Mouse (Mus musculus) limb, embryonic 15.5 days (tissue): ENCODE results near the gene Mfsd10. TPM values are rescaled to one million over a fixed set of nuclear protein-coding genes. Genes with fewer than 3 reads are reported as not detected.

Source experiments
- ATAC-seq: fragments of 200-750 bp; cut with Nextera tagmentation; 2 replicates; pipeline ENCODE4 v1.8.0; 2017; ENCODE audit warnings: low read depth, moderate TSS enrichment; ENCODE audit not compliant: insufficient number of reproducible peaks, low FRiP score, low TSS enrichment
- H3K27ac ChIP-seq: fragments of 300-500 bp; sonication (generic); 2 replicates; pipeline ENCODE4 v1.5.1; 2015; ENCODE audit warnings: moderate library complexity, mild to moderate bottlenecking, inconsistent platforms
- H3K27me3 ChIP-seq: fragments of 300-500 bp; sonication (generic); 2 replicates; pipeline ENCODE4 v1.6.1; 2015; ENCODE audit warnings: inconsistent platforms
- H3K36me3 ChIP-seq: fragments of 300-500 bp; sonication (generic); 2 replicates; pipeline ENCODE4 v1.6.1; 2015; ENCODE audit warnings: inconsistent platforms
- H3K4me1 ChIP-seq: fragments of 300-500 bp; sonication (generic); 2 replicates; pipeline ENCODE4 v1.6.1; 2015; ENCODE audit warnings: inconsistent platforms
- H3K4me2 ChIP-seq: fragments of 300-500 bp; sonication (generic); 2 replicates; pipeline ENCODE4 v1.6.1; 2015; ENCODE audit warnings: mild to moderate bottlenecking, inconsistent platforms
- H3K4me3 ChIP-seq: fragments of 300-500 bp; sonication (generic); 2 replicates; pipeline ENCODE4 v1.5.1; 2015; ENCODE audit warnings: mild to moderate bottlenecking, inconsistent platforms
- H3K9ac ChIP-seq: fragments of 300-500 bp; sonication (generic); 2 replicates; pipeline ENCODE4 v1.6.1; 2015; ENCODE audit warnings: inconsistent platforms
- H3K9me3 ChIP-seq: fragments of 300-500 bp; sonication (generic); 2 replicates; pipeline ENCODE4 v1.6.1; 2016; ENCODE audit warnings: inconsistent platforms
- WGBS: fragments of 180-500 bp; shearing (Covaris S2); methylation state at CpG from one replicate; pipeline ENCODE4 v1.1.7; 2015; 5-methylcytosine and 5-hydroxymethylcytosine counted together
- polyA plus RNA-seq: library from polyadenylated mRNA; unstranded; fragments of >200 nt; fragmentation: Nextera tagmentation; extraction: Ambion mirVana; gene quantifications from 2 replicates; pipeline ENCODE4 v1.2.1, GENCODE M21; 2015

Gene Mfsd10
- polyA plus RNA-seq, 1 experiment from 2014 or later = 148 TPM

GRCm38 (mm10) chr5:34642932-34643331 is 5.9 kb upstream of the Mfsd10 start:
- no peak overlapping the region for H3K27ac ChIP-seq
- no peak overlapping the region for H3K4me2 ChIP-seq
- no peaks in the 10 kb centered on the region for H3K27me3 ChIP-seq
- no peak overlapping the region for H3K4me3 ChIP-seq
- WGBS = 70% methylated on average over 5 of the region's 5 CpGs
- peaks cover 92% of the 10 kb centered on the region for H3K36me3 ChIP-seq
- no peaks in the 10 kb centered on the region for H3K9me3 ChIP-seq
- H3K9ac ChIP-seq = no peak overlapping the region
- ATAC-seq = no peak
- H3K4me1 ChIP-seq = no peaks in the 10 kb centered on the region

DNA sequence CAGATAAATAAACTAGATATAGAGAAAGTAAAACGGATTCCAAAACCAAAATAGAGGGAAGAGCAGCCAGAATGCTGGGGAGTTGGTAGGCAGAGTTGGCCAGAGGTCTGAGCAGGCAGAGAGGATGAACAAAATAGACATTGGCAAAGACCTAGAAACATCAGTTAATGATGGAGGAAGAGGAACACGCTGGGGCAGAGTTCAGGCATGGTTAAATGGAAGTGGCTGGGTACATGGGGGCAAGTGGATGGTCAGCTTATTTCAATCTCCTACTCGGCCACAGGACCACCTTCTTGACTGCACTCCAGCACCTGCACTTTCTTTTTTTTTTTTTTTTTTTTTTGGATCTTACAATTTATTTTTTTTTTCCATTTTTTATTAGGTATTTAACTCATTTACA is 5.0 kb upstream of the Mfsd10 start:
- Histone ChIP-seq H3K4me3 (no peak overlapping the region), H3K4me2 (no peak overlapping the region), H3K27me3 (no peaks in the 10 kb centered on the region), H3K9me3 (no peaks in the 10 kb centered on the region), H3K36me3 (peaks cover 89% of the 10 kb centered on the region), H3K4me1 (peaks cover 8% of the 10 kb centered on the region; the same call in 1 of the 2 replicates), H3K9ac (no peak overlapping the region), H3K27ac (no peak overlapping the region)
- 90% methylated on average over 3 of the region's 3 CpGs for WGBS
- ATAC-seq = no peak

GRCm38 (mm10) chr5:34637591-34638156 is 662 bp upstream of the Mfsd10 start:
- H3K4me1 ChIP-seq = peaks cover 32% of the 10 kb centered on the region
- peak overlapping the region; percentile 69 for H3K4me3 ChIP-seq
- H3K9me3 ChIP-seq = no peaks in the 10 kb centered on the region
- peak overlapping the region; percentile 89 for H3K4me2 ChIP-seq
- ATAC-seq = no peak
- peak overlapping the region; percentile 95; the same call in 1 of the 2 replicates for H3K27ac ChIP-seq
- peaks cover 76% of the 10 kb centered on the region for H3K36me3 ChIP-seq
- H3K27me3 ChIP-seq = no peaks in the 10 kb centered on the region
- WGBS = 73% methylated on average over 7 of the region's 7 CpGs
- H3K9ac ChIP-seq = peak overlapping the region; percentile 61; the same call in 1 of the 2 replicates

GRCm38 (mm10) chr5:34635665-34636192 is 1.3 kb downstream of the Mfsd10 start:
- 60% methylated on average over 10 of the region's 10 CpGs for WGBS
- peak overlapping the region; percentile 43 for H3K27ac ChIP-seq

GRCm38 (mm10) chr5:34634746-34635400 is 2.1 kb downstream of the Mfsd10 start:
- 91% methylated on average over 13 of the region's 13 CpGs for WGBS

More at GRCm38 (mm10) chr5:34635665-34636192, 1.3 kb downstream of the Mfsd10 start:
- H3K4me1 ChIP-seq = peaks cover 32% of the 10 kb centered on the region
- H3K9ac ChIP-seq = 0 out of 2 replicates have a peak overlapping the region, but pooled peaks have one; percentile 61
- H3K36me3 ChIP-seq = peaks cover 82% of the 10 kb centered on the region
- H3K4me3 ChIP-seq = peak overlapping the region; percentile 69
- no peaks in the 10 kb centered on the region for H3K9me3 ChIP-seq
- peak overlapping the region; percentile 89 for H3K4me2 ChIP-seq
- no peaks in the 10 kb centered on the region for H3K27me3 ChIP-seq
- ATAC-seq = no peak

DNA sequence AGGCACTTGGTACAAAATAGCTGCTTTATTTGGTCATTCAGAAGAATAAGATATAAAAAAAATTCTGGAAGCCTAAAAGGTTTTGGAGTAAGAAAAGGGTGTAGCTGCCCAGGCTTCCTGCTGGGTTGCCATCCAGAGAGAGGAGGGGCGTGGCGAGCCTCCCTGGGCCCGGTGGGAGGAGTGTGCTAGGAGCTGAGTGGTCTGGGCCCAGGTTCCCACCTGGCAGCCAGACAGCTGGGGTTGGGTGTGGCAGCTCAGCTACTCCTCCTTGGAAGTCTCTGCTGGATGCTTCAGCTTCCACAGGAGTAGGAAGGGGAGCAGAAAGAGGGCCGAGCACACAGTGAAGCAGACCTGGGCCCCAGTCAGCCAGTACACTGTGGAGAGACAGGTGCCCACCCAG is 3.4 kb downstream of the Mfsd10 start:
- H3K9ac ChIP-seq = no peak overlapping the region
- H3K4me2 ChIP-seq = no peak overlapping the region
- peaks cover 32% of the 10 kb centered on the region for H3K4me1 ChIP-seq
- H3K9me3 ChIP-seq = no peaks in the 10 kb centered on the region
- H3K27me3 ChIP-seq = no peaks in the 10 kb centered on the region
- H3K36me3 ChIP-seq = peaks cover 82% of the 10 kb centered on the region
- no peak for ATAC-seq
- WGBS = 51% methylated on average over 4 of the region's 4 CpGs
- H3K27ac ChIP-seq = peak overlapping the region; percentile 59
- no peak overlapping the region for H3K4me3 ChIP-seq

More at GRCm38 (mm10) chr5:34634746-34635400, 2.1 kb downstream of the Mfsd10 start:
- H3K9me3 ChIP-seq = no peaks in the 10 kb centered on the region
- H3K4me2 ChIP-seq = no peak overlapping the region
- 0 out of 2 replicates have a peak overlapping the region, but pooled peaks have one; percentile 7 for H3K9ac ChIP-seq
- no peak overlapping the region for H3K4me3 ChIP-seq
- peak overlapping the region; percentile 59; the same call in 1 of the 2 replicates for H3K27ac ChIP-seq
- H3K36me3 ChIP-seq = peaks cover 82% of the 10 kb centered on the region
- no peak for ATAC-seq
- no peaks in the 10 kb centered on the region for H3K27me3 ChIP-seq
- H3K4me1 ChIP-seq = peaks cover 32% of the 10 kb centered on the region

GRCm38 (mm10) chr5:34632996-34633395 is 4.0 kb downstream of the Mfsd10 start:
- H3K4me2 ChIP-seq = no peak overlapping the region
- H3K4me1 ChIP-seq = peaks cover 32% of the 10 kb centered on the region
- no peak overlapping the region for H3K4me3 ChIP-seq
- H3K9ac ChIP-seq = no peak overlapping the region
- H3K36me3 ChIP-seq = peaks cover 82% of the 10 kb centered on the region
- H3K9me3 ChIP-seq = no peaks in the 10 kb centered on the region
- no peak overlapping the region for H3K27ac ChIP-seq
- WGBS = 92% methylated on average over 2 of the region's 2 CpGs
- H3K27me3 ChIP-seq = no peaks in the 10 kb centered on the region
- ATAC-seq = no peak

GRCm38 (mm10) chr5:34609966-34610365 is 27.0 kb downstream of the Mfsd10 start:
- 91% methylated on average over 4 of the region's 4 CpGs for WGBS
- no peak for ATAC-seq
- H3K36me3 ChIP-seq = peaks cover 73% of the 10 kb centered on the region
- no peak overlapping the region for H3K4me2 ChIP-seq
- H3K4me1 ChIP-seq = no peaks in the 10 kb centered on the region
- no peaks in the 10 kb centered on the region for H3K27me3 ChIP-seq
- H3K9ac ChIP-seq = no peak overlapping the region
- H3K9me3 ChIP-seq = no peaks in the 10 kb centered on the region
- no peak overlapping the region for H3K4me3 ChIP-seq
- no peak overlapping the region for H3K27ac ChIP-seq

GRCm38 (mm10) chr5:34608226-34608625 is 28.8 kb downstream of the Mfsd10 start:
- H3K27me3 ChIP-seq = no peaks in the 10 kb centered on the region
- no peaks in the 10 kb centered on the region for H3K9me3 ChIP-seq

GRCm38 (mm10) chr5:34607100-34607880 is 29.7 kb downstream of the Mfsd10 start:
- Histone ChIP-seq H3K4me2 (no peak overlapping the region), H3K9me3 (no peaks in the 10 kb centered on the region), H3K4me1 (no peaks in the 10 kb centered on the region), H3K27ac (no peak overlapping the region), H3K4me3 (no peak overlapping the region), H3K36me3 (peaks cover 65% of the 10 kb centered on the region), H3K27me3 (no peaks in the 10 kb centered on the region), H3K9ac (no peak overlapping the region)
- no peak for ATAC-seq
- WGBS = 80% methylated on average over 8 of the region's 8 CpGs

More at GRCm38 (mm10) chr5:34608226-34608625, 28.8 kb downstream of the Mfsd10 start:
- no peak overlapping the region for H3K9ac ChIP-seq
- H3K4me1 ChIP-seq = no peaks in the 10 kb centered on the region
- no peak overlapping the region for H3K4me3 ChIP-seq
- no peak for ATAC-seq
- peaks cover 63% of the 10 kb centered on the region for H3K36me3 ChIP-seq
- 63% methylated on average over 3 of the region's 3 CpGs for WGBS
- no peak overlapping the region for H3K27ac ChIP-seq
- no peak overlapping the region for H3K4me2 ChIP-seq

- H3K4me3 ChIP-seq = no peak overlapping the region
- peaks cover 61% of the 10 kb centered on the region for H3K36me3 ChIP-seq
- no peak overlapping the region for H3K27ac ChIP-seq
- no peaks in the 10 kb centered on the region for H3K27me3 ChIP-seq
- ATAC-seq = no peak
- 98% methylated on average over 5 of the region's 5 CpGs for WGBS
- H3K9me3 ChIP-seq = no peaks in the 10 kb centered on the region
- H3K4me2 ChIP-seq = no peak overlapping the region
- no peak overlapping the region for H3K9ac ChIP-seq
- no peaks in the 10 kb centered on the region for H3K4me1 ChIP-seq
Observed at GRCm38 (mm10) chr5:34604576-34604975, 32.4 kb downstream of the Mfsd10 start.
